42 mouse cellular contexts compared by ENCODE assay signal in the genomic region with DNA sequence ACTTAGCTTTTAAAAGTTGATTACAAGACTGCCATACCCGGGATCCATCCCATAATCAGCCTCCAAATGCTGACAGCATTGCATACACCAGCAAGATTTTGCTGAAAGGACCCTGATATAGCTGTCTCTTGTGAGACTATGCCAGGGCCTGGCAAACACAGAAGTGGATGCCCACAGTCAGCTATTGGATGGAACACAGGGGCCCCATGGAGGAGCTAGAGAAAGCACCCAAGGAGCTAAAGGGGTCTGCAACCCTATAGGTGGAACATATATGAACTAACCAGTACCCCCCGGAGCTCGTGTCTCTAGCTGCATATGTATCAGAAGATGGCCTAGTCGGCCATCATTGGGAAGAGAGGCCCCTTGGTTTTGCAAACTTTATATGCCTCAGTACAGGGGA. TPM values are rescaled to one million over a fixed set of nuclear protein-coding genes. Genes with fewer than 3 reads are reported as not detected.
"Had no signal": no experiment of that assay in that cellular context is flagged by ENCODE, and none has a peak within 500 bp of the region (broad histone marks: within the 10 kb centered on the region; RNA-seq: fewer than 3 reads in every experiment).

No protein-coding gene starts in this region.

RNA-seq across cellular contexts. Expression of a gene that starts 40.0 kb away (rescaled TPM):
- total RNA-seq: heart, postnatal 10 days; heart, postnatal 14 days; heart, postnatal 25 days; heart, postnatal 36 days; heart, postnatal 4 days; hematopoietic stem cell, adult 5-6 weeks; hindbrain, postnatal 0 days; layer of hippocampus, adult 18-20 months; layer of hippocampus, adult 2 months; layer of hippocampus, adult 8-10 months; layer of hippocampus, postnatal 10 days; layer of hippocampus, postnatal 14 days; layer of hippocampus, postnatal 25 days; layer of hippocampus, postnatal 36 days; left cerebral cortex, adult 18-20 months; left cerebral cortex, adult 2 months had no signal
- polyA plus RNA-seq: heart, embryonic 10.5 days; heart, embryonic 11.5 days; heart, embryonic 12.5 days; heart, embryonic 13.5 days; heart, embryonic 14.5 days; heart, embryonic 15.5 days; heart, embryonic 16.5 days; heart, postnatal 0 days; hindbrain, embryonic 10.5 days; hindbrain, embryonic 11.5 days; hindbrain, embryonic 12.5 days; hindbrain, embryonic 13.5 days; hindbrain, embryonic 14.5 days; hindbrain, embryonic 15.5 days; hindbrain, embryonic 16.5 days; hindbrain, postnatal 0 days; inflammation-experienced regulatory T-cells, adult 6 months; intestine, embryonic 14.5 days; intestine, embryonic 15.5 days; intestine, embryonic 16.5 days; intestine, postnatal 0 days; kidney, adult 2 months; kidney, embryonic 14.5 days; kidney, embryonic 15.5 days; kidney, embryonic 16.5 days; kidney, postnatal 0 days; large intestine, adult 2 months had no signal
